Mouse (Mus musculus): ENCODE results near the gene Gm10642.

- TF ChIP-seq CTCF (IDR thresholded peaks at IDR 0.05; ENCODE audit: insufficient read depth, low read depth, low read length): no peak
- no peak for TF ChIP-seq POLR2A (IDR thresholded peaks at IDR 0.05; ENCODE audit: insufficient read depth, low read depth, low read length)
These were observed 44.9 kb upstream of the Gm10642 start for GRCm38 (mm10) chr9:70611026-70611673.

All from olfactory bulb, adult 2 months (tissue).